Mouse (Mus musculus): ENCODE measurements around the gene Ddias.

Ddias gene

DNA sequence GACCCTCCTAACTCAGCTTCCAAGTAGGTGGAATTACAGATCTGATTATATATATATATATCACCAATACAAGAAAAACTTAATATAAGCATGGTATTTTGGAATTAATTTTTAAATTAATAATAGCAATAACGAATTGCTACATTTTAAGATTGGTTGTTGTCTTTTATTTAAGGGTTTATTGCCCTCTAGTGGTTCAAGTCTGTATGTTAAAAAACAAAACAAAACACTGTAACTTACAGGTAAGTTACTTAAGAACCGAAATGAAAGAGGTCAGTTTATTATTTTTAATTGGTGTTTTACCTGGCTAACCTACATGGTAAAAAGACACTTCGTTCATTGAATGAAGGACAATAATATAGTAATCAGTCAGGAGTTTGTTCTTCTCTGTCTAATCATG, 3.9 kb downstream of the Ddias start:
- no peak for ATAC-seq (ENCODE audit: insufficient number of reproducible peaks, low FRiP score, low TSS enrichment)

DNA sequence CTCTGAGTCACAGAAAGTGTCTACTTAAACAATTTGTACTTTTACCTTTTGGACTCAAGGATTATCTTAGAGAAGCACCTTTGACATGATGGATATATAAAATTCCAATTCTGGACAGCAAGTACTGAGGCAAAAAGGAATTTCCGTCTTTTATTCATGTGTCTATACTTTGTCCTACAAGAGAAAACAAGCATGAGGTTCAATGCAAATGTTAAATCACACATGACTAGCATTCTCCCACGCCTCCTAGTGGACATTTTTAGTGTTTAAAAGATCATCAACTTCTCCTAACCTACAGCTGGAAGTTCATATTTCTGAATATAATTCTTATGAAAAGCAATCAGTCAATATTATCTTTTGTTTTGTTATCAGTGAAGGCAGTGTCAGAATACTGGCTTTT, 7.5 kb downstream of the Ddias start:
- ATAC-seq (ENCODE audit: insufficient number of reproducible peaks, low FRiP score, low TSS enrichment): no peak

DNA sequence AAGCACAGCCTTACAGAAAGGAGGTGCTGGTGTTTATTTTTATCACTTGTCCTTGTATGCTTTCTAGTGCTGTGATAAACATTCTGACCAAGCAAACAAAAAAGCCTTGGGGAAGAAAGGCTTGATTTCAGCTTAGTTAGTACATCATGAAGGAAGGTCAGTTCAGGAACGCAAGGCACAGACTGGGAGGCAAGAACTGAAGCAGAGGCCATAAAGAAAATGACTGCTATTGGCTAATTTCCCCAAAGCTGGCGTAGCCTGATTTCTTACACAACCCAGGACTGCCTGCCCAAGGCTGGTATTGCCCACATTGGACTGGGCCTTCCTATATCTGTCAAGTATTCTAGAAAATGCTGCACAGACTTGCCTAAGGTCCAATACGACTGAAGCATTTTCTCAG, 25.8 kb downstream of the Ddias start:
- no peak for ATAC-seq (ENCODE audit: insufficient number of reproducible peaks, low FRiP score, low TSS enrichment)

DNA sequence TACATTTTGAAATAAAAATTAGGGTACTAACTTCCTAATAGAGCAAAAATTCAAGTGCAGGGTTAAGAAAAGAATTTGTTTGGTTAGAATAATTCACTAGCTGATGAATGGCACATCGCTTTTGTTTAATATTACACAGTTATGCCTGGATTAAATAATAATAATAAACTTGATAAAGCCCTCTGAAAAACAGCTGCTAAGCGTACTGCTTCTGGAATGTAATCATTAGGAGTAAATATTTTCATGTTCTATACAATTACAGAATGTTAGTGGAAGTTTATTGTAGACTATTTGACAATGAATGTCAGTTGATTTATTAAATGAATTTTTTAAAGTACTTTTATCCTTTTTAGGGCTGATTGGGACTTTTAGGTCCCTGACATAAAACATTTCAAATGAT, 31.8 kb downstream of the Ddias start:
- ATAC-seq (ENCODE audit: insufficient number of reproducible peaks, low FRiP score, low TSS enrichment): no peak

DNA sequence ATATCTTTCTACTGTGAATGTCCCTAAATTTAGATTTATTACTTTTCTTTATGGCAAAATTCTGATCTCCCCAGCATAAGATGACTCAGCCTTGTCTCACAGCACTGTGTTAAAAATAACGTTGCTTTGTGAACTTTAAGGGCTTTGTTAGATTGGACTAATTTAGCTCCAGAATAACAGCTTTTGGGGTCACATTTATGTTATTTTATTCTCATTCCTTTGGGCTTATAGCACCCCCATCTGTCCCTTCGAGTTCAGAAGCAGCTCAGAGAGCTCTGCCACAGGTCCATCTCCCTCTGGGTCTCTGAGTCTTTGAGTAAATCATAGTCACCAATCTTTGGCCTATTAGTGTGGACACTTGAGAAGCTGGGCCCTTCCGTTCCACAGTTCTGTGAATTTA, 36.1 kb downstream of the Ddias start:
- ATAC-seq (ENCODE audit: insufficient number of reproducible peaks, low FRiP score, low TSS enrichment): no peak

DNA sequence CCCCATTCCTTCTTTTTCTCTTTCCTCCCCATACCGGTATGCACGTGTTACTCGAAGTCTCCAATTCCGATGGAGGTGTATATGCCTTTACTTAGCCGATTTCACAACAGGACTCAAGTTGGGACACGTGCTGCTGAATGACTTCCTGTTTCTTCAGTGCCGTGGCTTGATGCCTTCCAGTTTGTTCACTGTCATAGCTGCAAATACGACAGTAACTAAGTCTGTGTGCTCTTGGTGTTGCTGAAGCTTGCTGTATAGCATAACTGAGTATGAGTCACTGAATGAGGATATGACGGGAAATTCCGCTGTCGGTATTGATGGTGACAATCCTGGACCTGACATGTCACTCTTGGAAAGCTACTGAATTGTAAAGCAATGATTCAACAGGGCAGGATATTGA, 36.8 kb downstream of the Ddias start:
- ATAC-seq (ENCODE audit: insufficient number of reproducible peaks, low FRiP score, low TSS enrichment): no peak

DNA sequence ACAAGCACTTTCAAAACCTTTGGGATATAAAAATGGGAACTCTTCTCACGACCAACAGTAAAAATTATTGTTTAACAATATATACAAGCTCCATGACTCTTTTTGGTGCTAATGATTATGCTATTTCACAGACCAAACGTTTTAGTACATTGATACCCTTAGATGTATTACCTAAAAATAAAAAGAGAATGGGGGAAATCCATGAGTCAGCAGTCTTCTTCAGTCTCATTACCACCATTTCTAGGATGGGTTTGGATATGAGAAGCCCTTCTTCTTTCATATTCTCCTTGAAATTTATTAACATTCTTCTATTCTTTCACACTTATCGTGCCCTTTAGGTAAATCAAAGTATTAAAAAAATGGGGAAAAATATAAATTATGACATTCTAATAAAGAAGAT, 37.6 kb downstream of the Ddias start:
- no peak for ATAC-seq (ENCODE audit: insufficient number of reproducible peaks, low FRiP score, low TSS enrichment)

DNA sequence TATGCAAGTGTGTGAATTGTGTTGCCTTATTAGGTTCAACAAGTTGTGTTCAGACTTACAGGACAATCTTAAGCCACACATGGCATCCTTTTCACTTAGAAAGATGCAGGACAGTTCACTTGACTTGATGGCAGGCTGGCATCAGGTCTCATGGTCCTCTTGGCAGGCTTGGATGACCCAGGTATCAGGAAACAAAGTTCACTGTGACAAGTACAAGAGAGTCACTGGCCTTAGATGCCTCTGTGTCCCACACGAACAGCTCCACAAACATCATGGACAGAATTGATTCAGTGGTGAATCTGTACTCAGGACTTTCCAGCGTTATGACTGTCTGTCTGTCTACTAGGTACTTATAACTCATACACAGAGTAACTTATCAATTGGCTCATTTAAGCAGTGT, 39.7 kb downstream of the Ddias start:
- ATAC-seq (ENCODE audit: insufficient number of reproducible peaks, low FRiP score, low TSS enrichment): no peak

DNA sequence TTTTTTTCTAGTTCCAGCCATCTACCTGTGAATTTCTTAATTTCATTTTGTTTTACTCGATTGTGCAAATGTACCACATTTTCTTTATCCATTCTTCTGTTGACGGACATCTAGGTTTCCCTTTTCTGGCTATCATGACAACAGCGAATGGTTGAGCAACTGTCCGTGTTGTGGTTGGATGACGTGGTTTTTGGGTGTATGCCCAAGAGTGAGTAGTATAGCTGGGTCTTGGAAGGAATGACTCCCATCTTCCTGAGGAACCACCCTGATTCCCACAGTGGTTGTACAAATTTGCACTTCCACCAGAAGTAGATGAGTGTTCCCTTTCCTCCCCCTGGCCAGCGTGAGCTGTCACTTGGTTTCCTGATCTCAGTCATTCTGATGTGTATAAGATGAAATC, 41.7 kb downstream of the Ddias start:
- ATAC-seq (ENCODE audit: insufficient number of reproducible peaks, low FRiP score, low TSS enrichment): no peak

DNA sequence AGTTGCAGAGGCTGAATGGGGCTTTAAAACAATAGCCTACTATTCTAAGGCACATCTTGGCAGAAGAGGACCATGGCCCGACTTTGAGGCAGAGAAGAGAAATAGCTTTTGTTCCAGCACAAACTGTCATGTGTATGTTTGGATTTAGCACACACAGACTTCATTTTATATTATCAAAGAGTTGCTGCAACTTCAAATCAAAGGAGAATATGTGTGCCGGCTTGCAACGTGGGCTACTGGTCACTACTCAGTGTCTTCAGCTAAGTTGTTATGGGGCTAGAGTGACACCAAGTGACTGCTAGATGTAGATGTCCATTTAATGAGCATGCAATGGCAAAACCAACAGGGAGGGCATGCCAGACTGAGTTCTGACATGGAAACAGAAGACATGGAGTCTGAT, 46.1 kb downstream of the Ddias start:
- peak; percentile 88 for ATAC-seq (ENCODE audit: insufficient number of reproducible peaks, low FRiP score, low TSS enrichment)

DNA sequence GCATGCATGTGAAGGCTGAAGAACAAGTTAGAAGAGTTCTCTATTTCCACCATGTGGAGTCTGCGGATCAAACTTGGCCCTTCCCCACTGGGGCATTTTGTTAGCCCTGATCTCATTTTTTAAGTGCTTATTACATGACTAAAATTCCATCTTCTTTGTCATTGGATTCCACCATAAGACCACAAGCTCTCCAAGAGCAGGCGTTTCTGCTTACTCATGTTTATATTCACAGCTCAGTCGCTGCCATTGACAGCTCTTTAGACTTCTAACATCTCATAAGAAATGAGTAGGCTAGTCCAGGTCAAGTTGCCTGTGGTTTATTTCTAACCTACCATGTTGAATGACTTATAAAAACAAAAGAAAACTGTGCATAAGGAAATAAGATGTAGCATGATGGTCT, 47.8 kb downstream of the Ddias start:
- ATAC-seq (ENCODE audit: insufficient number of reproducible peaks, low FRiP score, low TSS enrichment): no peak

DNA sequence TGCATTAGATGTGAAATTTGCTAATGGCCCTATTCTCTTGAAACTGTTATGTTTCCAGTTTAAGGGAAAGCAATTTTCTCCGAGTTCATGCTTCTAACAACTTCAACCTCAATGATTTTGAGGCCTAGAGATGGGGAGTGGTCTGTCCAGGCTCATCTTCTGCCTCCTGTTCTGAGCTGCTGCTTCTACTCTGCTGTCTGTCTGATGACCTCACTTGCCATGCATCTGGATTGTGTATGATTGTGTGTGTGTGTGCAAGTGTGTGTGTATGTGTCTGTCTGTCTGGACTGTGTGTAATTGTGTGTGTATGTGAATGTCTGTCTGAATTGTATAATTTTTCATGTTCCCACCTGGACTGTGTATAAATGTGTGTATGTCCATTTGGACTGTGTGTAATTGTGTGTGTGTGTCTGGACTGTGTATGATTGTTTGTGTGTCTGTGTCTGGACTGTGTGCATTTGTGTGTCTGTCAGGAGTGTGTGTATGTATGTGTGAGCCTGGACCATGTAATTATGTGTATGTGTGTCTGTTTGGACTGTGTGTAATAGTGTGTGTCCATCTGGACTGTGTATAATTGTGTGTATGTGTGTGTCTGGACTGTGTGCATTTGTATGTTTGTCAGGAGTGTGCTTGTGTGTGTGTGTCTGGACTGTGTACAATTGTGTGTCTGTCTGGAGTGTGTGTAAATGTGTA, 51.5 kb downstream of the Ddias start:
- ATAC-seq (ENCODE audit: insufficient number of reproducible peaks, low FRiP score, low TSS enrichment): no peak

DNA sequence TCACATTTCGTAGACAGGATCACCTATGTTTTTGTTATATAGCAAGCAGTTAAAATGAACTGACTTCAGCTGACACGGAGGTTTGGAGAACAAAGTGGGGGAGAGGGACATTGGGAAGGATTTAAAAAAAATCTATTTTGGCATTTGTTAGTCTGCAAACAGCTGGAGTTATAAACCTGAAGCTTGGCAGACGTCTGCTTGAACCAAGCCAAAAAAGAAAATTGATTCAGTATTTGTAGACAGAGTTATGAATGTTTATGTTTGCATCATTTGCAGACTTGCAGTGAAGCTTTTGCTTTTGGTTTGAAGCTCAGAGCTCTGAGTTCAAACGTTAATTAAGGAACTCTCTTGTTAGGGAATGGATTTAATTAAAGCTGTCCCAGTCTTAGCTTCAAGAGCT, 52.2 kb downstream of the Ddias start:
- ATAC-seq (ENCODE audit: insufficient number of reproducible peaks, low FRiP score, low TSS enrichment): no peak

DNA sequence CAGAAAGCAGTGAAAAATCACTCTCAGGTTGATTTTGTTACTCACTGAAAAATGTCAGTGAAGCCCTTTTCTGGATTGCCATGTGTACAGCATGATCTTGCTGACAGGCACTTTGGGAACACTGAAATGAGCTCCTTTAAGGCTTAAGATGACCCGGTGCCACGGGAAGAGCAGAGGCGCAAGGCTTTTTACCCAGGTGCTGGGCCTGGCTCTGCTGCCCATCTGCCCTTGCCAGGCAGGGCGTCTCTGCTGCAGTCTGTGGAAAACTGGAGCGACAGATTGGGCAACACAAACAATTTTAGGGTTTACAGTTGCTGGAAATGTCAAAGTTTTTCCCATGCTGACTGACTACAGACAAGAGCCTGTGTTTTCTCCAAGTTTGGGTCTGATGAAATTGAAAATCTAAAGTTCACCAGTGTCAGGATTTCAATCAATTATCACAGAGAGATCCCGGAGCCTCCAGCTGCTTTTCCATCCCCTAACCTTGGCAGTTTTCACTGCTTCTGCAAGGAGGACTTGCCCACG, 53.0 kb downstream of the Ddias start:
- peak; percentile 74; the same call in 1 of the 2 replicates for ATAC-seq (ENCODE audit: insufficient number of reproducible peaks, low FRiP score, low TSS enrichment)

DNA sequence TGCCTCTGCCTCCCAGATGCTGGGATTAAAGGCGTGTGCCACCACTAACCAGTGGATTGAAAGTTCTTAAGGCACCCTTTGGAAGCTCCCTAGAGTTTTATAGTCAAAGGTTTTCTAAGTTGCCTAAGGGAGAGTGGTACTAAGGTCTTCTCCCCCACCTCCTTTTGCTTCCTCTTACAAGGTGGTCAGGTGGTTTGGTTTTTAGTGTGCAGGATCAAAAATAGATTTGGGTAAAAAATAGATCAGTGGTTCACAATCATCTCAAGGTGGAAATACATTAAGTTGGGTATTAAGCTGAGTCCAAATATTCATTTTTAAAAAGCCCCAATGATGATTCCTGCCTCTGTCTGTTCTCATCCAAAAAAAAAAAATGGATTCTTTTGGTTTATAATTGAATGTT, 53.6 kb downstream of the Ddias start:
- no peak for ATAC-seq (ENCODE audit: insufficient number of reproducible peaks, low FRiP score, low TSS enrichment)

DNA sequence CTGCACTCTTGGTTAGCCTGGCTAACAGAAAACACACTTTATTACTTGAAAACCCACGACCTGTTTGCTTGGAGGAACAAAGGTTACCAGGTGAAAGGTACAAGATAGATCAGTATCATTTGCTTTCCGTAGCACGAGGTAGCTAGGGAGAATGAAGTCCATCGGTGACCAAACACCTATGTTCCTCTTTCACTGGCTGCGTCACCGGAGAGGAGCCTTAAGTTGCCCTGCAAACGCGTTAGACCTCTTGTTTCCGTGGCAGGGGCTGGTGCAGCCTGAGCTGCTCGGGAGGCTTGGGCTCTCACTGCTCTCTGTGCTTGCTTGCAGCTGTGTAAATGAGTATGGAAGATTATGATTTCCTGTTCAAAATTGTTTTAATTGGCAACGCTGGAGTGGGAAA, 54.4 kb downstream of the Ddias start:
- no peak for ATAC-seq (ENCODE audit: insufficient number of reproducible peaks, low FRiP score, low TSS enrichment)

DNA sequence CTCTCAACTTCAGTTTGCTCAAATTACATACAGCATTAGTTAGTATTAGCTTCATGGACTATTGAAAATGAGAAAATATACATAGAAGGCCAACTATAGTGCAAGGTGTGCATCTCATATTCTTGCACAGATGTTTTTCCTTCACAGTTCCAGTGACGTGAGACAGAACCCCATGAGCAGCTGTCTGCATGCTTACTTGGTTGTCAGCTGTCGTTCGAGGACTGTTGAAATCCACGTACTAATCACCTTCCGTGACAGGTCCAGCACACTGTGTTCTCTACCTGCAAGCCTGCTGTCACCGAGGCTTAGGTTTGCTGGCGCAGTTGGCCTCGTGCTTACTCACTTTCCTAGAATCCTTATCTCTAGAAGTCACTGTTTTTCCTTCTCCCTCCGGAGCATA, 56.2 kb downstream of the Ddias start:
- no peak for ATAC-seq (ENCODE audit: insufficient number of reproducible peaks, low FRiP score, low TSS enrichment)

DNA sequence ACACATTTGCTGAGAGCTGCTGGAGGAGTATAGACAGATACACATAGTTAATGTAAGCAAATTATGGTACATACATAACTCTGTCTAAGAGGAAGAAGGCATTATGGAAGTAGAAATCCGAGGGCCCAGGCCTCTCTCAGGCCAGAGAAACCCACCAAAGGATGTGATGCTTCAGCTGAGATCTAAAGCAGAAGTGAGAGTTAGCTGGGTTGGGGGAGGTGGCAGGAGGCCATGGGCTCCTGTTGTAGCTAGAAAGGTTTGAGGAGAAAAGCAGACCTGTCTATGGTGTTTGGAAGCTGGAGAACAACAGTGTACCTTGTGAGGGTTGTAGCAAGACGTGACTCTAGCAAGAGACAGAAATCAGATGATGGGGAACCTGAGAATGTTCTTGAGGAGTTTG, 56.8 kb downstream of the Ddias start:
- no peak for ATAC-seq (ENCODE audit: insufficient number of reproducible peaks, low FRiP score, low TSS enrichment)

DNA sequence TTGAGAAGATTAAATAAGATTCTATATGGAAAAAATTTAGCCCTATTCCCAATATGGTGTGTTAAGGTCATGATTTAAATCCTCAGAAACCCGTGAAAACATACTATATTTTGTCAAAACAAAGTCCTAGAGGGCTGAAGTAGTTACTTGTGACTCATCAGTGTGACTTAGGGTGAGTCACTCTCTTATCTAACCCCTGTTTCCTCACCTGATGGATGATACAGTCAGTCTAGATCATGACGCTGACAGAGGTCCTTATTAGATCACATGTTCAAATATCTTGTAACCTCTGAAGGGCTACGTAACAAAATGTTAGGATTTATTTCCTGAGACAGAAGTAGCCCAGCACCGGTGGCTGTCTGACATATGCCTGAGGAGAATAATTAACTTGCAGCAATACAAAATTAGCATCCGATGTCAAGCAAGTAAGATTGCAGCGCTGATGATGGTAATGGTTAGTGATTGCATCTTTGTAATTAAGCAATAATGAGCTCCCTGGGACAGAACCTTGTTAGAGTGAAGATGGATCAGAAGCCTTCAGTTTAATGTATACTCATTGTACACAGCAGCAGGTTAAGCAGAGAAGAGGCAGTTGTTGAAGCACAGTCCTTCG, 62.3 kb downstream of the Ddias start:
- ATAC-seq (ENCODE audit: insufficient number of reproducible peaks, low FRiP score, low TSS enrichment): 0 out of 2 replicates have a peak, but pooled peaks have one; percentile 13

All from cerebellum, adult (tissue).